30 mouse cellular contexts compared by ENCODE assay signal in the genomic region with DNA sequence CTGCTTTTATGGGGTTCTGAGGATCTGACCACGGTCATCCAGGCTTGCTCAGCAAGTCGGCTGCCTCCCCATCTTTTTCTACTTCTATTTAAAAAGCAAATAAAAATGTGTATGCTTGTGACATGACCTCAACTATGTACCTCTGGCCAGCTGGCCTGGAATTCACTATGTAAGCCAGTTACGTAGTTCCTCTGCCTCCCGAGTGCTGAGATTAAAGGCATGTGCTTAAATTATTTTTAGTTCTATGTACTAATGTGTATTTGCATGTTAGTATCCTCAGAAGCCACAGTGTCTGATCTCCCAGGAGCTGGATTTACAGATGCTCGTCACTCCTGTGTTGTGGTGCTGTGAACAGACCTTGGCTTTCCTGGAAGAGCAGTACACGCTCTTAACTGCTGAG.
"Had no signal": no experiment of that assay in that cellular context is flagged by ENCODE, and none has a peak within 500 bp of the region (broad histone marks: within the 10 kb centered on the region; RNA-seq: fewer than 3 reads in every experiment).

No protein-coding gene starts in this region.

- H3K27me3 ChIP-seq: limb, embryonic 12.5 days; limb, embryonic 13.5 days; limb, embryonic 15.5 days; liver, embryonic 12.5 days; liver, embryonic 13.5 days; liver, embryonic 15.5 days; lung, embryonic 15.5 days; megakaryocyte, embryonic 14.5 days; midbrain, embryonic 12.5 days; midbrain, embryonic 13.5 days; midbrain, embryonic 15.5 days; neural tube, embryonic 12.5 days had no signal

- H3K27ac ChIP-seq: limb, embryonic 10.5 days; limb, embryonic 12.5 days; limb, embryonic 13.5 days; limb, embryonic 15.5 days; liver, embryonic 12.5 days; liver, embryonic 13.5 days; liver, embryonic 14.5 days; liver, embryonic 15.5 days; lung, embryonic 15.5 days; macrophage; midbrain, embryonic 10.5 days; midbrain, embryonic 12.5 days; midbrain, embryonic 13.5 days; midbrain, embryonic 15.5 days; neural tube, embryonic 12.5 days had no signal

- H3K4me1 ChIP-seq: limb, embryonic 12.5 days; limb, embryonic 15.5 days; liver, embryonic 12.5 days; liver, embryonic 13.5 days; liver, embryonic 15.5 days; lung, embryonic 15.5 days; megakaryocyte, embryonic 14.5 days; midbrain, embryonic 10.5 days; midbrain, embryonic 12.5 days; midbrain, embryonic 13.5 days; midbrain, embryonic 15.5 days; neural tube, embryonic 12.5 days had no signal

- ATAC-seq: liver, embryonic 12.5 days; liver, postnatal 0 days; midbrain, embryonic 13.5 days; midbrain, embryonic 15.5 days; midbrain, embryonic 16.5 days had no signal

- DNase-seq: left cerebral cortex, postnatal 4 days; liver; liver, embryonic 13.5 days; liver, postnatal 0 days; lung, adult 18-20 months; lung, adult 2 months; lung, embryonic 14.5 days; lung, postnatal 10 days; lung, postnatal 14 days; lung, postnatal 4 days; midbrain, embryonic 14.5 days had no signal

- H3K4me2 ChIP-seq: limb, embryonic 12.5 days; limb, embryonic 13.5 days; limb, embryonic 15.5 days; liver, embryonic 11.5 days; liver, embryonic 12.5 days; liver, embryonic 13.5 days; liver, embryonic 15.5 days; lung, embryonic 14.5 days; lung, embryonic 15.5 days; midbrain, embryonic 11.5 days; midbrain, embryonic 12.5 days; midbrain, embryonic 13.5 days; midbrain, embryonic 15.5 days; neural tube, embryonic 12.5 days had no signal

- H3K9me3 ChIP-seq: limb, embryonic 10.5 days; limb, embryonic 12.5 days; limb, embryonic 13.5 days; limb, embryonic 15.5 days; liver, embryonic 12.5 days; liver, embryonic 13.5 days; liver, embryonic 15.5 days; lung, embryonic 15.5 days; megakaryocyte, embryonic 14.5 days; midbrain, embryonic 10.5 days; midbrain, embryonic 12.5 days; midbrain, embryonic 13.5 days; midbrain, embryonic 15.5 days; neural tube, embryonic 12.5 days had no signal

- H3K9ac ChIP-seq: limb, embryonic 12.5 days; limb, embryonic 13.5 days; limb, embryonic 15.5 days; liver, embryonic 12.5 days; liver, embryonic 13.5 days; liver, embryonic 14.5 days; liver, embryonic 15.5 days; liver, postnatal 0 days; lung, embryonic 14.5 days; lung, embryonic 15.5 days; midbrain, embryonic 12.5 days; midbrain, embryonic 13.5 days; midbrain, embryonic 15.5 days; neural tube, embryonic 12.5 days had no signal

- H3K4me3 ChIP-seq: limb, embryonic 10.5 days; limb, embryonic 12.5 days; limb, embryonic 13.5 days; limb, embryonic 15.5 days; liver, embryonic 12.5 days; liver, embryonic 13.5 days; liver, embryonic 15.5 days; lung, embryonic 15.5 days; megakaryocyte, embryonic 14.5 days; midbrain, embryonic 10.5 days; midbrain, embryonic 12.5 days; midbrain, embryonic 13.5 days; midbrain, embryonic 15.5 days; myocyte; neural tube, embryonic 12.5 days had no signal
